Mouse (Mus musculus) kidney, adult 8-10 months (tissue): ENCODE results near the gene Gsk3a.
A peak's percentile ranks its signal among the peaks of the same experiment; 100 is the strongest.

Source experiments
- DNase-seq, 2 experiments: peaks; one replicate each; pipeline ENCODE4 v3.0.0; 2022

Gsk3a gene

DNA sequence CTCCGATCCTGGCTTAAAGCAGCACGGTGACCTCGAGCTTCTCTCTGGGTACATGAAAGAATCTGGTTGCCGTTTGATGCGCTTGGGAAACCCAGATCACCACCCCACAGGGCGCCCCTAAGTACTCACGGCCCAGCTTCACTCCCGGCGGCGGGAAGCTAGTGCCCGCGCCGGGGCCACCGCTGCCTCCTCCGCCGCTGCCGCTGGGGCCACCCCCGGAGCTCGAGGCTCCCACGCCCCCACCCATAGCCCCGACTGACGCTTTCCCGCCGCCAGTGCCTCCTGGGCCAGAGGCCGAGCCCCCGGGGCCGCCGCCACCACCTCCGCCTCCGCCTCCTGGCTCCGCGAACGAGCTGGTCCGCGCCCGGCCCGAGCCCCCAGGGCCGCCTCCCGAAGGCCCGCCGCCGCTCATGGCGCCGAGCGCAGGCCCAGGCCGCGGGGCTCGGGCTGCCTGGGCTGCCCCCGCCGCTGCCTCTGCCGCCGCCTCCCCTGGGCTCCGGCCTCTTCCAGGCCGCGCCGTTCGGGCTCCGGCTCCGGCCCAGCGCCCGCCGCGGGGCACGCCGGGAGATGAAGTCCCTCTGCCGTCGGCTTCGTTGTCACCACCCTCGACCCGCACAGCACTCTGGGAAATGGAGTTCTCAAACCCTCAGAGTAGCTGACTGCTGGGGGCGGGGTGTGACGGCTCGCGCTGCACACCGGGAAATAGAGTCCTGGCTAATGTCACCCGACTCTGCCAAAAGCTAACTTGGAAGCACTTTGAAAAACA, at the start of gene Gsk3a:
Gsk3a (minus strand) TSS at position 603 of the 766 bp plus-strand sequence.
- peak; percentile 98 for DNase-seq

- no peak for DNase-seq
Observed at GRCm38 (mm10) chr7:25286989-25287388, 49.3 kb upstream of the Gsk3a start.

DNA sequence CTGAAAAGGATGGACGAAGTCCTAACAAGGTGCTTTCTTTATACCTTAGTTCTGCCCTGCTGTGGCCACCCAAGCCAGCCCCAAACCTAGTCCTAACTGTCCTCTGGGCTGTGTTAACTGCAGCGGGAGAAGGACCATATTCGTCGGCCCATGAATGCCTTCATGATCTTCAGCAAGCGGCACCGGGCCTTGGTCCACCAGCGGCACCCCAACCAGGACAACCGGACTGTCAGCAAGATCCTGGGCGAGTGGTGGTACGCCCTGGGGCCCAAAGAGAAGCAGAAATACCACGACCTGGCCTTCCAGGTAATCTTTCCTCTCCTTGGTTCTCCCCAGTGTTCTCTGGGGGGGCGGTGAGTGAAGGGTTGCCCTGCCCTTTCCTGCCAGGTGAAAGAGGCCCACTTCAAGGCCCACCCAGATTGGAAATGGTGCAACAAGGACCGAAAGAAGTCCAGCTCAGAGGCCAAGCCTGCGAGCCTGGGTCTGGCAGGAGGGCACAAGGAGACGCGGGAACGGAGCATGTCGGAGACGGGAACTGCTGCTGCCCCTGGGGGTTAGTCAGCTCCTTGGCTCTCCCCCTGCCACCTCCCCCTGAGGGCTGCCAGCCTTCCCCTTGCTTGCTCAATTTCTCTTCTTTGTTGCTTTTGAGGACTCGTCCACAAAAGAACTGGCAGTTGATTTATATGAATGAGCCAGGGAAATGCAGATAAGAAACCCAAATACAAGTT, 48.0 kb upstream of the Gsk3a start:
- no peak for DNase-seq

DNA sequence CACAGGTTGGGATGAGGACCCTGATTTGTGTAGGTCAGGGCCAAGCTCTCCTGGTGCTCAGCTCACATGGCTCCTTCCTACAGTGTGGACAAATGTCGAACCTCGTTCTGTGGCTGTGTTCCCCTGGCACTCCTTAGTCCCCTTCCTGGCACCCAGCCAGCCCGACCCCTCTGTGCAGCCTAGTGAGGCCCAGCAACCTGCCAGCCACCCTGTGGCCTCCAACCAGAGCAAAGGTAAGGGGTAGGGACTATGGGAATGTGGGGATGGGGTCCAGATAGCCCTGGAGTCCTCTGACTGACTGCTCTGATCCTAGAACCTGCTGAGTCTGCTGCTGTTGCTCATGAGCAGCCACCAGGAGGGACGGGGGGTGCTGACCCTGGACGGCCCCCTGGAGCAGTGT, 47.1 kb upstream of the Gsk3a start:
- no peak for DNase-seq

- DNase-seq = no peak
Observed at GRCm38 (mm10) chr7:25284171-25284570, 46.5 kb upstream of the Gsk3a start.

DNA sequence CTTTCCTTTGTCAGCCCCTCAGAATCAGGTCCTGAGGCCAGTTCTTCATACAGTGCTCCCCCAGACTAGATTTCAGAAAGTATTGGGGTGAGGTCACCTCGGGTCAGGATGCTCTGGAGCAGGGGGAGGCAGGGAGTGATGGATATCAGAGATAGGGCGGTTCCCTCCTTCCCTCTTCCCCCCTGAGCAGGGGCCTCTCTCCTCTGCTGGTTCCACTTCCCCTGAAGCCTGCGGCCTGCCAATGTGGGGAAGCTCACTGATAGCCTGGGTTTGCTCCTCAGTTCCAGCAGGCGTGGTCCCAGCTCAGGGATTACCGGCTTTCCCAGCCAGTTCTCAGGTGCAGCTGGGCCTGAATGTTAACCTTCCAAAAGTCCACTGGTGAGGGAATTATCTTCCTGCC, 46.0 kb upstream of the Gsk3a start:
- DNase-seq = no peak

DNA sequence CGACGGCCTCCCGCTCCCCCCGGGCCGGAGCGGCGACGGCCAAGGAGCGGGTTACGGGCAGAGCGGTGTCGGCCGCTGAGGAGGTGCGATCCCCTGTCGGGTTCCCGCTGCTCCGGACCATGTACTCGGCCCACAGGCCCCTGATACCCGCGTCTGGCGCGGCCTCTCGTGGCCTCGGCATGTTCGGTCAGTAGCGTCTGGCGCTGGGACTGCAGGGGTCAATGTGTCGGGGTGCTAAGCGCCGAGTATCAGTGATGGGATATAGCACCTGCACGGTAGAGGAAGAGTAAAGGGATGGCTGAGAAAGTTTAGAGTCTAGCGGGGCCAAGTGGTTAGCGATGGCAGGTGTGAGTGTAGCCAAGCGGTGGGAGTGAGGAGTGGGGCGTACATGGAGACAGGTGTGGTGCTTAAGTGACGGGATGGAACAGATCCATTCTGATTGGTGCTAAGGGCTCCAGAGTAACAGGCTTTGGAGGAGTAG, 45.1 kb upstream of the Gsk3a start:
- DNase-seq = peak in 1 of 2 experiments; percentile 47

GRCm38 (mm10) chr7:25281734-25282601, 44.3 kb upstream of the Gsk3a start:
- DNase-seq = peak; percentile 97 to 98

GRCm38 (mm10) chr7:25281166-25281733, 43.6 kb upstream of the Gsk3a start:
- DNase-seq = no peak

DNA sequence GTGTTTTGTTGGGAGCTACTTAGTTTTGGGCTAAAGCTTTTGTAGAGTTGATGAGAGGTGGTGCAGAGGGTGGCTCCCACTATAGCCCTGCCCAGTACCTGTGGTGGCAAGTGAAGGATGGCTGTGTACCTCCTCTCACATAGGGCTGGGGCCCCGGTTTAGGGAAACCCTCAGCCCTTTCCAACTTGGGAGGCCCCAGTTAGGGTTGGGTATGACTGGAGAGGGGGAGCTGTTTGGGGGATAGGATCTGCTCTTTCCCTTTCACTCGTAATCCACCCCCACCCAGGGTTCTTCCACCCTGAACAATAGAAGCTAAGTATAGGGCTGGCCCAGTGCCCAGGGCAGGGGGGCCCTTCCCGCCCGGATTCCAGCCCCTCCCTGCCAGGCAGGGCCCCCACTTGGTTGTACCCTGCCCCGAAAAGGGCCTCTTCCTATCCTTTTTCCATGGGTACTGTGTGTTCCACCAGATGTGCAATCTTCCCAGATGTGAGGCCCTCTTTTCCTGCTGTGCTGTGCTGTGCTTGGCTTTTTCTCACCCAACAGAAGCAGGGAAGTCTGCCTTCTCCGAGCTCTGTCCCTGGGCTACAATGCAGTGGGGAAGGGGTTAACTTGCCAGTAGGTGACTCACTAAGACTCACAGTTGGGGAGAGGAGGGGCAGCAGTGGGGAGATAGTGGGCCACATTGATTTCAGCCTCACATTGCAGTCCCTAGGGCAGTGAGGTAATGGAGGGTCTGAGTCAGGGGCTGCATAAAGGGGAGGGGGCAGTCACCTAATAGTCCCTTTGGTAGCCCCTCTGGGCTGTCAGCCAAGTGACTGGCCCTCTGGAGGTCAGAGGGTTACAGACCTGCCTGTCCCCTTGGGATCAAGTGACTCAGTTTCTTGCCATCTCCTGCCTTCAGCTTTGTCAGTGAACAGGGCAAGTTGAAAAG, 42.5 kb upstream of the Gsk3a start:
- DNase-seq = peak; percentile 57 to 61

DNA sequence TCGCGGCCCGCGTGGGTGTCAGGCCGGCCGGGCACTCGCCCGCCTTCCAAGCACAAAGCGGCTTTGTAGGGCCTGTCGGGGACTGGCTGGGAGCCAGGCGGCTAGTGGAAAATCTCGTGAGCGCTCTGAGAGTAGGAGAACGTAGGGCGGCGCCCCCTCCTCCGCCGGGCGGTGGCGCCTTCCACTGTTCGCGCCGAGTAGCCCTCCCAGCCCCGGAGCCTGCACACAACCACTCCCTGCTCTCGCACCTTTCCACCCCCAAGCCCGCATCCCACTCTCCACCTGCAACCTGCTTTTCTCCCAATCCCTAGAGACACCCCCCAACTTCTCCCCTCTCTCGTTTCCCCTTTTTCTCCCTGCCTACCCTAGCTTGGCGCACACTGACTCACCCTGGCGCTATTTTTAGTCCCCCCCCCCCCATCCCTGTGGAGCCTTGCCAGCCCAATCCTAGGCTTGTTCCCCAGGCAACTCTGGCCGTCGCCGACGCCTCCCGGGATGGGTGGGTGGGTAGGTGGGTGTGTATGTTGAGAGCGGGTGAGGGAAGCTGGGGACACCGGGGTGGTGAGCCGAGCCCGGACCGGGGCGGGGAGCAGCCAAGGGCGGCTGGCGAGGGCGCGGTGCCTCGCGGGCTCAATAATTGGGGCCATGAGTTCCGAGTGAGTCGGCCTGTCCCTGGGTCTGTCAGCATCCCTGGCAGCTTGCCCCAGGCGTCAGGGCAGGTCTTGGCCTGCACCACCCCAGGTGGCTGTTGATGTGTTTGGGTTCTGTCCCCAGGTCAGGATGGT, 41.6 kb upstream of the Gsk3a start:
- peak; percentile 86 to 88 for DNase-seq

DNA sequence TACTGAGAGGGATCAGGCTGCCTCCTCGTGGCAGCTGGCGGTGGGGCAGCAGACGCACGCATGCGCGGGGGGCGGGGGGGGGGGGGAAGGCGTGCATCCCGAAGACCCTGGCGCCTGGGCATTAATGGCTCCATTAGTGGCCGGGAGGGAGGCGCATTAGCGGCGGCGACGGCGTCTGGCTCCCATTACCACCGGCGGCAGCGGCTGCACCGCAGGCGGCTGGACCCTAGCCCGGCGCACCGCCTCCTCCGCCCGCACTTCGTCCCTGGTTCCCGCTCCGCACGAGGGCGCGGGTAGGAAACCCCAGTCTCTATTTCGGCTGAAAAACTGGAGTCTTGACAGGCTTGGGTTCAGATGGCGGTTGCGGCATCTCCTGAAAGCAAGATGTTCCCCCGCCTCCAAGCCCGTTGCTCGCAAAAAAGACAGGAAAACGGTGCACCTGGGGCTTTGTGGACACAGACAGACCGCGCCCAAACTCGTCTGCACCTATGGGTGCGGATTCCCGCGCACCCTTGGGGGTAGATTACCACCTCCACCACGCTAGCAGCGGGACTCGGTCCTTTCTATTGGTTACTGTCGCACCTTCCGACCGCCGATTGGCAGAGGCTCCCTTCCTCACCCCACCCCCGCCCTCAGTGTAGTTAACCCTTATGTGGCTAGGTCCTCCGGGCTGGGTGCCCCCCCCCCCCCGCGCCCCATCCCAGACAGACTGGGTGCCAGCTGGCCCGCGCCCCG, 40.9 kb upstream of the Gsk3a start:
- DNase-seq = peak; percentile 81 to 86

DNA sequence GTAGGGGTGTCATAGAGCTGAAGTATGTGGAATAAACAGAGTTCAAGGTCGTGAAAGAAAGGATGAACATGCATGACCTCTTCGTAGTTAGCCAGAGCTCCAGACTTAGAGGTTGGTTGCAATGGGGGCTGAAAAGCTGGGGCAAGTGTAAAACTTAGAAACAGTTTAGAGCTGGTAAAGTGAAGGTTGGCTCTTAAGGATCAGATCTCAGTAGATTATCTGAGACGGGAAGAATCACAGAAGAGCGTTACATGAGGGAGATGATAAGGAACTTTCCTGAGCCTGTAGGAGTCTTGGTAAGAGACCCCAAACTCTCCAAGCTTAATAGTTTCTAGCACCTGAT, 40.3 kb upstream of the Gsk3a start:
- DNase-seq = no peak

DNA sequence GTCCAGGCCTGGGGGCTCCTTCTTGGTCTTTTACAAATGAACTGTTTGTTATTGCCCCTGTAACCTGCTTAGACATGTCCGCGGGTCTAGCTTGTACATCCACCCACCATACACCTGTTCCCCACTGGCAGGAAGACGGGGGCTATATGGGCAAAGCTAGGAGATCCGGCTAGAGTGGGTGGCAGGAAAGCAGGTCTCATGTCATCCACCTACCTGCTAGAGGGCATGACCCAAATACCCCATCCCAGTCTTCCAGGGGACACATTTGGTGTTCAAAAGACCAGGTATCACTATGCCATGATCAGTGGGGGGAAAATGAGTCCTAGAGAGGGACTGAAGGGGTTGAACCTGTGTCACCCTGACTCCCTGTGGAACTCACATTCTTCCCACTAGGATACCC, 39.8 kb upstream of the Gsk3a start:
- DNase-seq = no peak

DNA sequence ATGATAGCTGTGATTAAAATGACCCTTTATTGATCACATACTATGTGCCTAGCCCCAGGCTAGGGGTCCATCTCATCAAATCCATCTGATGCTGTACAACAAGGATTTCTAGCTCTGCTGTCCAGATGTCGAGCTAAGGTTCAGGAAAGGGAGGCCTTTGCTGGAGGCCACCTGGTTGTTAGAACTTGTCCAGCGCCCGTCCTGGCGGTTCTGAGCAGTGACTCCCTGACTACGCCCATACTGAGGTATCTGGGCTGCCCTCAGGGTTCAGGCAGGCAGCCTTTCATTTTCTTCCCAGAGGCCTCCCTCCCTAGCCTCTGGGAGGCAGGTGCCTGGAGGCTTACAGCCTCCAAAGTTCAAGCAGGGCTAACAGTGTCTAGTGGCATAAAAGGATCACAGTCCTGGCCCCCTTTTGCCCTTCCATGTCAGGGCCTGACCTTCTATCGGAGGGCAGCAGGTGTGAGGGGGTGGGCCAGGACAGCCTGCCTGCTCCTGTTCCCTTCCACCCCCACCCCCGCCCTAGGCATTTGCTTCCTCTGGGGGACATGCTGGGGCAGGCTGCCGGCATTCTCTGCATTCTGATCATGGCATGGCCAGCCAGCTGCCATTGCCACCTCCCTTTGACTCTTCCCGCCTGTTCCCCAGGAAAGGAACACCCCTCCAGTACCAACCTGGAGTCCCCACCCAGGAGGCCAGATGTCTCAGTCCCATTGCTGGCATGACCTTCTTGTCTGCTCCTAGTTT, 38.1 kb upstream of the Gsk3a start:
- no peak for DNase-seq

GRCm38 (mm10) chr7:25274996-25275395, 37.3 kb upstream of the Gsk3a start:
- DNase-seq = no peak

DNA sequence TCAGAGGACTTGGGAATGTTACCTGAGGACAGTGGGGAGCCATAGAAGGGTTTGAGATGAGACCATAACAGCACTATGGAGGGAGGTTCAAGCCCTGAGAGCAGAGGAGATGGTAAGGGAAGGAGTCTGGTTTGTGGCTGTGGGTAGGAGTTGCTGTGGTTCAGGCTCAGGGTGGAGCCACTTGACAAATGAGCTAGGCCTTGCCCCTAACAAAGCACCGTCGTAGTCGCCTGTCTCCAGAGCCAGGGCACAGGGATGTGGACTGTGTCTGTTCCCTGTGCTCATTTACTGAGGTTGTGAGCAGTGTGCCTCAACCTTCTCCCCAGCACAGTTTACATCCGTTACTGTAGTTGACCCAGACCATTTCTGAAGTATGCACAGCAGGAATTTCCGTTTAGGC, 36.9 kb upstream of the Gsk3a start:
- DNase-seq = no peak

GRCm38 (mm10) chr7:25273259-25274241, 35.9 kb upstream of the Gsk3a start:
- no peak for DNase-seq
